Mouse (Mus musculus) erythroblast, adult 5-6 weeks (primary cell): ENCODE data around the gene Cyp4v3. TPM values are rescaled to one million over a fixed set of nuclear protein-coding genes. Genes with fewer than 3 reads are reported as not detected.

Experiments
- ATAC-seq: replicated peaks from 2 replicates; pipeline ENCODE4 v1.8.0; 2016; ENCODE audit warnings: moderate number of reproducible peaks, mild to moderate bottlenecking, moderate TSS enrichment, inconsistent platforms; ENCODE audit not compliant: poor library complexity, low FRiP score, severe bottlenecking
- total RNA-seq, 2 experiments: library from RNA; stranded (forward) in 1 of 2; stranded (reverse) in 1 of 2; fragments of 150-400 nt in 1 of 2; fragments of 200-764, 138-1000 nt in 1 of 2; gene quantifications; 2 replicates each; pipeline versions ENCODE4 v1.2.3 to v1.2.4; 2015 to 2017; ENCODE audit warnings: low replicate concordance in 2 of 2

Gene Cyp4v3
- total RNA-seq, 2 experiments from 2014 or later, result 2.0 to 3.3 TPM

DNA sequence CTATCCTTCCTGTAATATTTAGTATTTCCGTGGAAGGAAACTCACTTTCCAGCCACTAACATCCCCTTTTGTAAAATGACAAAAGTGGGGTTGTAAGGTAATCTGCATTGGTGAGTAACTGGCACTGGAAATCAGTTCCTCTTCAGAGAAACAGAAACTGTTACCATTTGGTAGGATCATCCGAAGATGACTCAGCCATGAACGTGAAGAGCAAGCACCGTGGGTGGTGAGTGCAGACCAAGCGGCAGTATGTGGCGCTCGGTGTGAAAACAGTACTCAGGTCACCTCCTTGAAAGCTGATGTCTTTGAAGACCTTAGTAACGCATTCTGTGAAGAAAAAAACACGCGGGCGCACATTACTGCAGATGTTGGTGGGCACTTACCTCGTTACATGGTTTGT, 78.0 kb downstream of the Cyp4v3 start:
- no peak for ATAC-seq

Other genes starting within 250 kb of the Cyp4v3 start
- not detected in 2 replicates for gene F11, start 71.2 kb downstream of the Cyp4v3 start, total RNA-seq (2015; ENCODE audit: low replicate concordance)
- not detected in 2 replicates for gene F11, start 71.2 kb downstream of the Cyp4v3 start, total RNA-seq (2017; ENCODE audit: low replicate concordance)
- gene Klkb1, start 38.4 kb downstream of the Cyp4v3 start, total RNA-seq (2015; ENCODE audit: low replicate concordance), result not detected in 2 replicates
- not detected in 2 replicates for gene Klkb1, start 38.4 kb downstream of the Cyp4v3 start, total RNA-seq (2017; ENCODE audit: low replicate concordance)
- not detected in 2 replicates for gene Gm45753, start 24.8 kb downstream of the Cyp4v3 start, total RNA-seq (2015; ENCODE audit: low replicate concordance)
- not detected in 2 replicates for gene Gm45753, start 24.8 kb downstream of the Cyp4v3 start, total RNA-seq (2017; ENCODE audit: low replicate concordance)
- gene Fam149a, start 49.1 kb upstream of the Cyp4v3 start, total RNA-seq (2015; ENCODE audit: low replicate concordance), result 0.42 TPM in 1 of 2 replicates, not detected in the other
- gene Fam149a, start 49.1 kb upstream of the Cyp4v3 start, total RNA-seq (2017; ENCODE audit: low replicate concordance), result 0.34 TPM in 1 of 2 replicates, not detected in the other
- gene Tlr3, start 77.9 kb upstream of the Cyp4v3 start, total RNA-seq (2015; ENCODE audit: low replicate concordance), result not detected in 2 replicates
- gene Tlr3, start 77.9 kb upstream of the Cyp4v3 start, total RNA-seq (2017; ENCODE audit: low replicate concordance), result 0.09 and 0.28 TPM in 2 replicates
- 0.42 TPM in 1 of 2 replicates, not detected in the other for gene Sorbs2, start 174.6 kb upstream of the Cyp4v3 start, total RNA-seq (2015; ENCODE audit: low replicate concordance)
- 0.09 TPM in 1 of 2 replicates, not detected in the other for gene Sorbs2, start 174.6 kb upstream of the Cyp4v3 start, total RNA-seq (2017; ENCODE audit: low replicate concordance)